Mouse (Mus musculus) C2C12 (cell line): Measurements from ENCODE around the gene Gm6096. TPM values are rescaled to one million over a fixed set of nuclear protein-coding genes. Genes with fewer than 3 reads are reported as not detected.

ENCODE experiments used
- H3K27me3 ChIP-seq: one replicate; pipeline ENCODE4 v1.6.1; 2011; ENCODE audit not compliant: control insufficient read depth, insufficient read depth, insufficient read length
- H3K36me3 ChIP-seq: one replicate; pipeline ENCODE4 v1.6.1; 2011; ENCODE audit not compliant: control insufficient read depth, insufficient read depth
- H3K4me3 ChIP-seq: one replicate; pipeline ENCODE4 v1.5.1; 2011; ENCODE audit warnings: mild to moderate bottlenecking, control low read depth; ENCODE audit not compliant: poor library complexity, insufficient read depth, severe bottlenecking
- H3K79me2 ChIP-seq: one replicate; pipeline ENCODE4 v1.6.1; 2011; ENCODE audit not compliant: control insufficient read depth, insufficient read depth
- H3K79me3 ChIP-seq: one replicate; pipeline ENCODE4 v1.6.1; 2011; ENCODE audit warnings: low read depth, control low read depth
- H3ac ChIP-seq: one replicate; pipeline ENCODE3; 2011; ENCODE audit warnings: low read depth; ENCODE audit not compliant: control insufficient read depth, insufficient read length
- CEBPB ChIP-seq: IDR thresholded peaks from one replicate; pipeline ENCODE4 v1.6.1; 2011; ENCODE audit warnings: low read depth, mild to moderate bottlenecking, control low read depth, moderate library complexity
- CTCF ChIP-seq: IDR thresholded peaks from one replicate; pipeline ENCODE4 v1.5.1; 2011; ENCODE audit not compliant: control insufficient read depth, insufficient read depth, insufficient read length
- FOSL1 ChIP-seq: IDR thresholded peaks from one replicate; pipeline ENCODE4 v1.8.0; 2011; ENCODE audit warnings: mild to moderate bottlenecking, low read length; ENCODE audit not compliant: poor library complexity, insufficient read depth, severe bottlenecking
- MAX ChIP-seq: IDR thresholded peaks from one replicate; pipeline ENCODE4 v1.6.1; 2011; ENCODE audit warnings: mild to moderate bottlenecking, control low read depth
- MYOD1 ChIP-seq: IDR thresholded peaks from one replicate; pipeline ENCODE4 v1.6.1; 2011; ENCODE audit warnings: low read depth; ENCODE audit not compliant: control insufficient read depth, insufficient read length
- MYOG ChIP-seq: IDR thresholded peaks from one replicate; pipeline ENCODE4 v1.6.1; 2011; ENCODE audit not compliant: control insufficient read depth, insufficient read length; ENCODE audit errors: extremely low read depth
- USF1 ChIP-seq: IDR thresholded peaks from one replicate; pipeline ENCODE4 v1.6.1; 2011; ENCODE audit warnings: low read depth, mild to moderate bottlenecking, control low read depth, moderate library complexity
- polyA plus RNA-seq: library from polyadenylated mRNA; unstranded; fragments of >200 nt; fragmentation: generic; extraction: Trizol; gene quantifications from one replicate; pipeline ENCODE4 v1.2.1, GENCODE M21; 2012; ENCODE audit warnings: missing spikeins

The Gm6096 gene
- polyA plus RNA-seq, 1 experiment: 0.11 TPM

GRCm38 (mm10) chr7:34258407-34258806 lies 7.6 kb downstream of the Gm6096 start:
- Histone ChIP-seq H3K79me2 (no peaks in the 10 kb centered on the region), H3K79me3 (no peaks in the 10 kb centered on the region), H3K4me3 (no peak overlapping the region), H3K36me3 (peaks cover 79% of the 10 kb centered on the region), H3K27me3 (no peaks in the 10 kb centered on the region), H3ac (no peak overlapping the region)
- TF ChIP-seq USF1: no peak
- TF ChIP-seq MAX: no peak
- TF ChIP-seq CEBPB: no peak

GRCm38 (mm10) chr7:34263437-34263836 lies 12.6 kb downstream of the Gm6096 start:
- Histone ChIP-seq H3K36me3 (peaks cover 37% of the 10 kb centered on the region), H3K79me3 (peaks cover 9% of the 10 kb centered on the region), H3K27me3 (no peaks in the 10 kb centered on the region), H3K4me3 (no peak overlapping the region), H3K79me2 (peaks cover 39% of the 10 kb centered on the region), H3ac (no peak overlapping the region)
- no peak for TF ChIP-seq MYOG
- TF ChIP-seq USF1: no peak
- TF ChIP-seq MAX: no peak
- no peak for TF ChIP-seq FOSL1
- no peak for TF ChIP-seq CEBPB
- no peak for TF ChIP-seq MYOD1
- TF ChIP-seq CTCF: no peak

GRCm38 (mm10) chr7:34265876-34266346 lies 15.1 kb downstream of the Gm6096 start:
- Histone ChIP-seq H3ac (peak overlapping the region; percentile 20), H3K4me3 (no peak overlapping the region), H3K36me3 (peaks cover 24% of the 10 kb centered on the region), H3K27me3 (no peaks in the 10 kb centered on the region), H3K79me3 (peaks cover 11% of the 10 kb centered on the region), H3K79me2 (peaks cover 50% of the 10 kb centered on the region)
- no peak for TF ChIP-seq CEBPB
- peak; percentile 47 for TF ChIP-seq CTCF
- TF ChIP-seq MYOG: no peak
- no peak for TF ChIP-seq FOSL1
- TF ChIP-seq MAX: no peak

GRCm38 (mm10) chr7:34266421-34266820 lies 15.6 kb downstream of the Gm6096 start:
- H3K79me2 ChIP-seq: peaks cover 55% of the 10 kb centered on the region
- TF ChIP-seq MYOG (no peak), CTCF (no peak), USF1 (no peak), MAX (no peak)
- H3K36me3 ChIP-seq: peaks cover 21% of the 10 kb centered on the region
- peaks cover 16% of the 10 kb centered on the region for H3K79me3 ChIP-seq
- H3K4me3 ChIP-seq: no peak overlapping the region
- H3K27me3 ChIP-seq: no peaks in the 10 kb centered on the region
- H3ac ChIP-seq: no peak overlapping the region

GRCm38 (mm10) chr7:34268463-34268862 lies 17.6 kb downstream of the Gm6096 start:
- TF ChIP-seq CEBPB (peak; percentile 36), FOSL1 (no peak)
- H3K36me3 ChIP-seq: peaks cover 1% of the 10 kb centered on the region
- peaks cover 24% of the 10 kb centered on the region for H3K79me3 ChIP-seq
- peaks cover 76% of the 10 kb centered on the region for H3K79me2 ChIP-seq
- no peak overlapping the region for H3ac ChIP-seq
- no peaks in the 10 kb centered on the region for H3K27me3 ChIP-seq
- H3K4me3 ChIP-seq: no peak overlapping the region

GRCm38 (mm10) chr7:34272465-34272864 lies 21.6 kb downstream of the Gm6096 start:
- Histone ChIP-seq H3ac (no peak overlapping the region), H3K36me3 (no peaks in the 10 kb centered on the region)
- TF ChIP-seq CTCF (no peak), MYOD1 (no peak), CEBPB (no peak), FOSL1 (no peak), USF1 (no peak), MYOG (no peak), MAX (no peak)

GRCm38 (mm10) chr7:34276066-34276465 lies 25.2 kb downstream of the Gm6096 start:
- Histone ChIP-seq H3K27me3 (no peaks in the 10 kb centered on the region), H3K36me3 (peaks cover 4% of the 10 kb centered on the region), H3K79me2 (peaks cover 70% of the 10 kb centered on the region), H3K79me3 (peaks cover 25% of the 10 kb centered on the region), H3ac (no peak overlapping the region), H3K4me3 (no peak overlapping the region)
- TF ChIP-seq MAX: no peak
- no peak for TF ChIP-seq MYOG
- no peak for TF ChIP-seq CEBPB
- TF ChIP-seq MYOD1: no peak
- TF ChIP-seq USF1: no peak
- TF ChIP-seq FOSL1: no peak
- no peak for TF ChIP-seq CTCF

More at GRCm38 (mm10) chr7:34272465-34272864, 21.6 kb downstream of the Gm6096 start:
- H3K4me3 ChIP-seq: no peak overlapping the region
- peaks cover 62% of the 10 kb centered on the region for H3K79me2 ChIP-seq
- peaks cover 26% of the 10 kb centered on the region for H3K79me3 ChIP-seq
- no peaks in the 10 kb centered on the region for H3K27me3 ChIP-seq
